Mouse (Mus musculus) thymus, postnatal 10 days (tissue): Measurements from ENCODE around the gene Gm20605.
"Not testable (repeated sequence)": the region's sequence is repeated elsewhere in the genome, so short reads cannot be mapped to it uniquely, and the experiment has no call there.

Experiments
- DNase-seq, 2 experiments: peaks; one replicate each; pipeline ENCODE4 v3.0.0; 2021; ENCODE audit warnings: low spot score in 2 of 2

Gm20605 gene

GRCm38 (mm10) chr5:137613076-137613475 lies 15.9 kb upstream of the Gm20605 start:
- DNase-seq = no peak

GRCm38 (mm10) chr5:137613550-137613949 lies 15.4 kb upstream of the Gm20605 start, which contains the start of gene Pcolce:
Pcolce (minus strand) TSS chr5:137613784.
- DNase-seq = no peak

GRCm38 (mm10) chr5:137614921-137615320 lies 14.1 kb upstream of the Gm20605 start:
- not testable (repeated sequence) for DNase-seq

GRCm38 (mm10) chr5:137615347-137615746 lies 13.6 kb upstream of the Gm20605 start:
- no peak for DNase-seq

- no peak for DNase-seq
Measured at GRCm38 (mm10) chr5:137623937-137624530, 4.9 kb upstream of the Gm20605 start.

- DNase-seq = no peak
Measured at GRCm38 (mm10) chr5:137627991-137628390, 984 bp upstream of the Gm20605 start.

- DNase-seq = no peak
Measured at GRCm38 (mm10) chr5:137629306-137629721, 339 bp downstream of the Gm20605 start.

GRCm38 (mm10) chr5:137629906-137630545 lies 1.1 kb downstream of the Gm20605 start:
- DNase-seq = peak; percentile 43 to 51

- DNase-seq = no peak
Measured at GRCm38 (mm10) chr5:137630602-137631001, 1.6 kb downstream of the Gm20605 start.

- peak; percentile 89 to 90 for DNase-seq
Measured at GRCm38 (mm10) chr5:137631171-137631570, 2.2 kb downstream of the Gm20605 start.

GRCm38 (mm10) chr5:137631591-137631990 lies 2.6 kb downstream of the Gm20605 start:
- DNase-seq = no peak

GRCm38 (mm10) chr5:137633397-137634084 lies 4.6 kb downstream of the Gm20605 start:
- DNase-seq = no peak

- no peak for DNase-seq
Measured at GRCm38 (mm10) chr5:137639472-137639871, 10.5 kb downstream of the Gm20605 start.

- peak; percentile 38 to 63 for DNase-seq
Measured at GRCm38 (mm10) chr5:137641054-137641453, 12.1 kb downstream of the Gm20605 start, which contains the start of gene Sap25. Sap25 (plus strand) TSS chr5:137641334.

- no peak for DNase-seq
Measured at GRCm38 (mm10) chr5:137642886-137643285, 13.9 kb downstream of the Gm20605 start.

GRCm38 (mm10) chr5:137644484-137644883 lies 15.5 kb downstream of the Gm20605 start:
- no peak for DNase-seq

- DNase-seq = no peak
Measured at GRCm38 (mm10) chr5:137645091-137645651, 16.2 kb downstream of the Gm20605 start.

- no peak for DNase-seq
Measured at GRCm38 (mm10) chr5:137645652-137646091, 16.7 kb downstream of the Gm20605 start, which contains the start of gene Irs3. Irs3 (minus strand) TSS chr5:137645714.

GRCm38 (mm10) chr5:137647827-137648601 lies 19.0 kb downstream of the Gm20605 start:
- DNase-seq = no peak

GRCm38 (mm10) chr5:137649251-137649650 lies 20.3 kb downstream of the Gm20605 start:
- DNase-seq = no peak
